Mouse (Mus musculus): ENCODE measurements around the gene Nlk. TPM values are rescaled to one million over a fixed set of nuclear protein-coding genes. Genes with fewer than 3 reads are reported as not detected.
A peak's percentile ranks its signal among the peaks of the same experiment; 100 is the strongest.

Gene Nlk
- polyA plus RNA-seq, 1 experiment = 52.6 TPM

- H3K36me3 ChIP-seq (ENCODE audit: control insufficient read depth, insufficient read depth, low read length) = peaks cover 9% of the 10 kb centered on the region
- no peak for DNase-seq
- no peaks in the 10 kb centered on the region for H3K4me1 ChIP-seq (replicated peaks; ENCODE audit: control insufficient read depth, insufficient read depth, low read length)
- 80% methylated on average over 6 of the region's 6 CpGs for WGBS
- H3K27ac ChIP-seq (ENCODE audit: control insufficient read depth, insufficient read depth, low read length) = no peak overlapping the region
- TF ChIP-seq CTCF (IDR thresholded peaks at IDR 0.05; ENCODE audit: borderline replicate concordance, control insufficient read depth, extremely low read depth, insufficient read depth, low read length, poor library complexity) (no peak), POLR2A (IDR thresholded peaks at IDR 0.05; ENCODE audit: control insufficient read depth, extremely low read depth, insufficient read depth, low read length, poor library complexity) (no peak)
- no peaks in the 10 kb centered on the region for H3K27me3 ChIP-seq (ENCODE audit: control insufficient read depth, insufficient read depth, low read length)
- no peak overlapping the region for H3K4me3 ChIP-seq (ENCODE audit: control insufficient read depth, insufficient read depth, low read length)
Measured at GRCm38 (mm10) chr11:78566775-78567174, 130.4 kb downstream of the Nlk start.

- DNase-seq = peak; percentile 71
Measured at GRCm38 (mm10) chr11:78560447-78560846, 136.7 kb downstream of the Nlk start.

GRCm38 (mm10) chr11:78557241-78557640 lies 139.9 kb downstream of the Nlk start:
- peaks cover 3% of the 10 kb centered on the region for H3K4me1 ChIP-seq (replicated peaks; ENCODE audit: control insufficient read depth, insufficient read depth, low read length)
- H3K27me3 ChIP-seq (ENCODE audit: control insufficient read depth, insufficient read depth, low read length) = no peaks in the 10 kb centered on the region
- H3K27ac ChIP-seq (ENCODE audit: control insufficient read depth, insufficient read depth, low read length) = no peak overlapping the region
- no peak overlapping the region for H3K4me3 ChIP-seq (ENCODE audit: control insufficient read depth, insufficient read depth, low read length)
- peak; percentile 21 for DNase-seq
- WGBS = 83% methylated on average over 8 of the region's 8 CpGs
- no peaks in the 10 kb centered on the region for H3K36me3 ChIP-seq (ENCODE audit: control insufficient read depth, insufficient read depth, low read length)
- no peak for TF ChIP-seq CTCF (IDR thresholded peaks at IDR 0.05; ENCODE audit: borderline replicate concordance, control insufficient read depth, extremely low read depth, insufficient read depth, low read length, poor library complexity)
- no peak for TF ChIP-seq POLR2A (IDR thresholded peaks at IDR 0.05; ENCODE audit: control insufficient read depth, extremely low read depth, insufficient read depth, low read length, poor library complexity)

More at GRCm38 (mm10) chr11:78560447-78560846, 136.7 kb downstream of the Nlk start:
- 14% methylated on average over 4 of the region's 4 CpGs for WGBS
- Histone ChIP-seq H3K36me3 (ENCODE audit: control insufficient read depth, insufficient read depth, low read length) (no peaks in the 10 kb centered on the region), H3K4me3 (ENCODE audit: control insufficient read depth, insufficient read depth, low read length) (no peak overlapping the region), H3K27ac (ENCODE audit: control insufficient read depth, insufficient read depth, low read length) (no peak overlapping the region), H3K4me1 (replicated peaks; ENCODE audit: control insufficient read depth, insufficient read depth, low read length) (no peaks in the 10 kb centered on the region), H3K27me3 (ENCODE audit: control insufficient read depth, insufficient read depth, low read length) (no peaks in the 10 kb centered on the region)
- TF ChIP-seq CTCF (IDR thresholded peaks at IDR 0.05; ENCODE audit: borderline replicate concordance, control insufficient read depth, extremely low read depth, insufficient read depth, low read length, poor library complexity) = no peak

GRCm38 (mm10) chr11:78556070-78556469 lies 141.1 kb downstream of the Nlk start:
- WGBS = 74% methylated on average over 4 of the region's 4 CpGs
- Histone ChIP-seq H3K36me3 (ENCODE audit: control insufficient read depth, insufficient read depth, low read length) (no peaks in the 10 kb centered on the region), H3K27ac (ENCODE audit: control insufficient read depth, insufficient read depth, low read length) (no peak overlapping the region), H3K4me3 (ENCODE audit: control insufficient read depth, insufficient read depth, low read length) (no peak overlapping the region), H3K4me1 (replicated peaks; ENCODE audit: control insufficient read depth, insufficient read depth, low read length) (peaks cover 6% of the 10 kb centered on the region), H3K27me3 (ENCODE audit: control insufficient read depth, insufficient read depth, low read length) (no peaks in the 10 kb centered on the region)
- TF ChIP-seq CTCF (IDR thresholded peaks at IDR 0.05; ENCODE audit: borderline replicate concordance, control insufficient read depth, extremely low read depth, insufficient read depth, low read length, poor library complexity) = no peak
- TF ChIP-seq POLR2A (IDR thresholded peaks at IDR 0.05; ENCODE audit: control insufficient read depth, extremely low read depth, insufficient read depth, low read length, poor library complexity) = no peak
- DNase-seq = no peak

GRCm38 (mm10) chr11:78555623-78556022 lies 141.6 kb downstream of the Nlk start:
- Histone ChIP-seq H3K4me3 (ENCODE audit: control insufficient read depth, insufficient read depth, low read length) (no peak overlapping the region), H3K36me3 (ENCODE audit: control insufficient read depth, insufficient read depth, low read length) (no peaks in the 10 kb centered on the region)
- WGBS = 89% methylated on average over 3 of the region's 3 CpGs

GRCm38 (mm10) chr11:78551059-78551398 lies 146.1 kb downstream of the Nlk start:
- DNase-seq = no peak
- Histone ChIP-seq H3K4me3 (ENCODE audit: control insufficient read depth, insufficient read depth, low read length) (peak overlapping the region; percentile 33), H3K27ac (ENCODE audit: control insufficient read depth, insufficient read depth, low read length) (no peak overlapping the region), H3K4me1 (replicated peaks; ENCODE audit: control insufficient read depth, insufficient read depth, low read length) (peaks cover 14% of the 10 kb centered on the region), H3K27me3 (ENCODE audit: control insufficient read depth, insufficient read depth, low read length) (no peaks in the 10 kb centered on the region), H3K36me3 (ENCODE audit: control insufficient read depth, insufficient read depth, low read length) (no peaks in the 10 kb centered on the region)
- WGBS = 32% methylated on average over 6 of the region's 6 CpGs
- TF ChIP-seq POLR2A (IDR thresholded peaks at IDR 0.05; ENCODE audit: control insufficient read depth, extremely low read depth, insufficient read depth, low read length, poor library complexity) = no peak
- no peak for TF ChIP-seq CTCF (IDR thresholded peaks at IDR 0.05; ENCODE audit: borderline replicate concordance, control insufficient read depth, extremely low read depth, insufficient read depth, low read length, poor library complexity)

More at GRCm38 (mm10) chr11:78555623-78556022, 141.6 kb downstream of the Nlk start:
- no peak overlapping the region for H3K27ac ChIP-seq (ENCODE audit: control insufficient read depth, insufficient read depth, low read length)
- H3K27me3 ChIP-seq (ENCODE audit: control insufficient read depth, insufficient read depth, low read length) = no peaks in the 10 kb centered on the region
- DNase-seq = no peak
- peaks cover 7% of the 10 kb centered on the region for H3K4me1 ChIP-seq (replicated peaks; ENCODE audit: control insufficient read depth, insufficient read depth, low read length)
- no peak for TF ChIP-seq CTCF (IDR thresholded peaks at IDR 0.05; ENCODE audit: borderline replicate concordance, control insufficient read depth, extremely low read depth, insufficient read depth, low read length, poor library complexity)
- TF ChIP-seq POLR2A (IDR thresholded peaks at IDR 0.05; ENCODE audit: control insufficient read depth, extremely low read depth, insufficient read depth, low read length, poor library complexity) = no peak

All from thymus, adult 2 months (tissue).